Mouse (Mus musculus) spleen, postnatal 14 days (tissue): ENCODE data around the gene Pik3r1.

Experiments used
- DNase-seq, 2 experiments: peaks; one replicate each; pipeline ENCODE4 v3.0.0; 2021 to 2022; ENCODE audit warnings: low spot score in 2 of 2

Pik3r1 gene

GRCm38 (mm10) chr13:101738769-101739168, 29.2 kb downstream of the Pik3r1 start:
- no peak for DNase-seq

GRCm38 (mm10) chr13:101736521-101737387, 31.3 kb downstream of the Pik3r1 start:
- no peak for DNase-seq

- DNase-seq = no peak
These were observed 32.5 kb downstream of the Pik3r1 start for GRCm38 (mm10) chr13:101735364-101736120.

GRCm38 (mm10) chr13:101734227-101734626, 33.8 kb downstream of the Pik3r1 start:
- no peak for DNase-seq

GRCm38 (mm10) chr13:101732675-101733074, 35.3 kb downstream of the Pik3r1 start:
- no peak for DNase-seq

GRCm38 (mm10) chr13:101731777-101732176, 36.2 kb downstream of the Pik3r1 start:
- no peak for DNase-seq

DNA sequence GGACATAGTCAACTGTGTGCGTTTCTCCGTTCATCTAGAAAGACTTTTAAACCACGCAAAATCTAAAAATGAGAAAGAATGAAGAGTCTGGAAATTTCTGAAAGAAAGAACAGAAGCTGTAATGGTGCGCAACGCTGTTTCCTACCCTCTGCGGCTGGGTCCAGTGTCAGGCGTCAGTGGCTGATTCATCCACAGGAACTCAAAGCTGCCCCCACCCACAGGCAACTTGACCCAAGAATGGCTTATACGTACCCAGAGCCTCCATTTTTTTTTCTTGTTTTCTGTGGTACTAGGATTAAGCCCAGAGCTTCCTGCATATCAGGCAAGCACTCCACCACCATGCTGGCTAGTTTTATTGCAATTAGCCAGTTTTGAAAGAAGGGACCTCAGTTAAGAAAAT, 37.7 kb downstream of the Pik3r1 start:
- no peak for DNase-seq

DNA sequence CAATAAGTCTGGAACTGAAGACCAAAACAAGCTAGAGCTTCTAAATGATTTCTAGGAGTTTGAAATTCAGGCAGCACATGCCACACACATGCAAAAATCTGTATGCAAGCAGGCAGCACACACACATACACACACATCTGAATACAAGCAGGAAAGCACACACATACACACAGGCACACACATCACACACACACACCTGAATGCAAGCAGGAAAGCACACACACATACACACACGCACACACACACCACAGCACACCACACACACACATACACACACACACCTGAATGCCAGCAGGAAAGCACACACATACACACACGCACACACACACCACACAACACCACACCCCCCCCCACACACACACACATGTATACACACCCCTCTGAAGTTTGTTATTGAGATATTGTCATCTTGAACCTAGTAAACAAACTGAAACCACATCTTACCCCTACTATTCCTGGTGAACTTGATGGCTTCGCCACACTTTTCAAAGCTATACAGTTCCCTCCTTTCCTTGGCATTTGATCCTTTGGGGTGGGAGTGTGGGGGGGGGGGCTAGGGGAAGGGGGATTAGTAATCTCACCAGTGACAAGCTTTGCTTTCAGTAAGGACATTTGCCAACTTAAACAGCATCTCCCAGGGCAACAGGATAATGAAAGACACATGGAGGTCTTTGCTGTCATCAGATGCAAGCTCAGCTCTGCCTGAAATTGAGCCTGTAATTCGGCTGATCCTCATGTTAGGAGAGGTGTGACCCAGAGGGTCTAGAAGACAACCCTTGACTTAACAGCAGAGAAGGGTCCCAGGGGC, 38.6 kb downstream of the Pik3r1 start:
- DNase-seq = no peak

- no peak for DNase-seq
These were observed 39.2 kb downstream of the Pik3r1 start for GRCm38 (mm10) chr13:101728816-101729215.

DNA sequence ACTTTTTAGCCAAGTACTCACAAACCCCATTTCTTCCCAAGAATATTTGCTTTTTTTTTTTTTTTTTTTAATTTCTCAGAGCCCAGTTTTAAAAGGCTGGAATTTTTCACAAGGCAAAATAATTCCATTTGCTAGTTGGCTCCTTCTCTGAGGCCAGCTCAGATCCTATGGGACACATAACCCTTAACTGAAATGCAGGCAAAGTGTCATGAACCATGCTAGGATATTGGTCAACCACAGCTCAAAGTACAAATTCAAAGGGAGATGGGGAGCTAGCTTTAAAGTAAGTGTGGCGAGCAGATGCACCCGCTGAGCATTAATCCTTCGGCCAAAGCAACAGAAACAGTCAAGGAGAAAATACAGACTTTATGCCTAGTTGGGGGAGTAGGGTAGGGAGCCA, 39.7 kb downstream of the Pik3r1 start:
- DNase-seq = no peak

DNA sequence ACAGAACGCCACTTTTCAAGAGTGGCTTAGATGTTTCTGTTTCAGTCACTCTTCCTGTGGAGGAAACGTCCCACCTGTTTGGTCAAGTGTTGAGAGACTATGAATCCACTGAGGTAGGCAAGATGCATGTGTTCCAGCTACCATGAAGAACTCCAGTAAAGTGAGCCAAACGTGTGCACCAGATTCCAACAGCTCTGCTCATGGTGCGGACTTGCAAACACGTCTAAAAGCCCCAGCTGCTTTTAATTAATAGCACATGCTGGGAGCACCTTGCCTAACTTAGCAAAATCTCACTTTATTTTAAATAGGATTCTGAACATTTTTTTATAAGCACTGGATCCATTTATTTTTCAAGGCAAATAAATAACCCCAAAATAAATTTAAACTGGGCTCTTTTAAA, 40.2 kb downstream of the Pik3r1 start:
- no peak for DNase-seq

DNA sequence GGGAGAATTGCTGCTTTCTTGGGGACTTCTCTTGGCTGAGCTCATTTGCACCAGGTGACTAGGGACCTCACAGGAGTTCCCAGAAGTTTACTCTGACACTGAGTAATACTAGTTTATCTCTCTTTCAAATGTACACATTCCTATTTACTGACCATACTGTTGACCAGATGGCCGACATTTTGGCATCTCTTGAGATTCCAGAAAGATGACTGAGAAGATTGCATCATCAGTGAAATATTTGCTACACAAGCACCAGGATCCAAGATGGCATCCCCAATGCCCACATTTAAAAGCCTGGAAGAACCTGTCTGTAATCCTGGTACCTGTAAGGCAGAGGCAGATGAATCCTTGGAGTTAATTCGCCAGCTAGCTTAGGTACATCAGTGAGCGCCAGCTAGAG, 41.1 kb downstream of the Pik3r1 start:
- DNase-seq = no peak

GRCm38 (mm10) chr13:101721901-101722595, 46.0 kb downstream of the Pik3r1 start:
- no peak for DNase-seq

DNA sequence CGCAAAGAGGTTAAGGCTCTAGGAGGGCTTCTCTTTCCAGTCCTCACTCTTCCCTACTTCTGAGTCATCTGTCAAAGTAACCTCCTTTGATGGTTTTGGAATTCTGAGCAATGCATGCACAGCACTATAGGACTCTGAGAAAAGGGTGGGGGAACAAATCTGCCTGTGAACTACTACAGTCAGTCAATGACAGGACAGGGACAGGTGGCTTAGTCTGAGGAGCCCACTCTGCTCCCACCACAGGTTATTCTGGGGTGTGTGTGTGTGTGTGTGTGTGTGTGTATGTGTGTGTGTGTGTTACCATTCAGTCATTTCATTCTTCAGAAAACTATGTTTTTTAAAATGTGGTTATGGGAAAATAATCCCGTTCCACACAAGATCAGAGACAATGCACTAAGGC, 46.9 kb downstream of the Pik3r1 start:
- no peak for DNase-seq

DNA sequence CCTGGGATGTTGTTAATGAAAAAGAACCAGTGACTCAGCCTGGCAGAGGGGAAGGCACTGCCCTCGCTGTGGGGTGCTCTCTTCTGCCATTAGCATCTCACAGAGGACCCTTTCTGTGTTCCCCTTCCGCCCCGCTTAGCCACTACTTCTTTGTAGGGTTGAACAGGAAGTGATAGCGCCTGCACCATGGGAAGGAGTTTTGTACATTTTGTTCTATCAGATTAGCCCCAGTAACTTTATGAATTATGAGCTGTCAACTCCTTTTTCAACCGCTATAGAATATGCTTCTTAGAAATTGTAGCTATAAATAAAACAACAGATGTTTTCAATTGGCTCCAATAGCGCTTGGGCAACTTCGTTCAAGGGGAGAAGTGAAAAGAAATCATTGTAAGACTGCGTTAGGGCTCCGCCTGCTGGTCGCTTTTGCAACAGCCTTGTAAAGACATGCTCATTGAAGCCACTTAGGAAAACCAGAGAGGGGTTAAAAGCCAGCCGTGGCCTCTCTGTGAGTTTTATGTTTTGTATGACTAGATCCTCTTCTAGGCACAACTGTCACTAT, 48.6 kb downstream of the Pik3r1 start:
- peak; percentile 64 to 75 for DNase-seq

DNA sequence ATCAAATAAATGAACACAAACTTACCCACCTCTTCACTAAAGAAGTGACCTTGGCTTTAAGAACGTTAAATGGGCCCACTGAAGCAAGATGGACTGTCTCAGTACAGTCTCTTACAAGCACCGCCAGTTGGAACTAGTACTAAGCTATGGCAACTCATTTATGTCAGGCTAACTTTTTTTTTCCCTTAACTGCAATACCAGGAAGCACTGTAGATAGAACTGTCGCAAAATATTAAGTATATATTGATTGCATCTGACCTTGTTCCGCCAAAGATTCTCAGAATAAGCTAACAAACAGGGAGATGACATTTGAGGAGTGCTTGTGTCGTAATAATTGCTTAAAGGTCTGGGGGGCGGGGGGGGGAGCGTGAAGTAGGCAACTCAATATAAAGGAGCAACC, 49.3 kb downstream of the Pik3r1 start:
- no peak for DNase-seq

DNA sequence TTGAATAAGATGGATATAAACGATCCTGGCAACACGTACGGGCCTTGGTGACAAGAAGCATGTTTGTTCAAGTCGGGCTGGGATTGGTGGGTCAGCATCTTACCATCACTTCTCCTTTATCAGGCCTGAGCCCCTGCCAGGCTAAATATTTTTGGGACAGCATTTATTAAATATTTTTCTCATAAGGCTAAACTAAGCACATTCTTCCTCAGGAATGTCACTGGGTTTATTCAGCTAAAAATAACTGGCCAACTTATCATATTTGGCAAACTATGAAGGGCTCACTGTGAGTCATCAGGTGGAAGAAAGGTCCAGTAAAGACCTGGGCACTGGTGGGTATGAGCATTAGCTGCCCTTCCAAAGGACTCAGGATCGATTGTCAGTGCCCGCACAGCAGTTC, 50.2 kb downstream of the Pik3r1 start:
- DNase-seq = no peak

DNA sequence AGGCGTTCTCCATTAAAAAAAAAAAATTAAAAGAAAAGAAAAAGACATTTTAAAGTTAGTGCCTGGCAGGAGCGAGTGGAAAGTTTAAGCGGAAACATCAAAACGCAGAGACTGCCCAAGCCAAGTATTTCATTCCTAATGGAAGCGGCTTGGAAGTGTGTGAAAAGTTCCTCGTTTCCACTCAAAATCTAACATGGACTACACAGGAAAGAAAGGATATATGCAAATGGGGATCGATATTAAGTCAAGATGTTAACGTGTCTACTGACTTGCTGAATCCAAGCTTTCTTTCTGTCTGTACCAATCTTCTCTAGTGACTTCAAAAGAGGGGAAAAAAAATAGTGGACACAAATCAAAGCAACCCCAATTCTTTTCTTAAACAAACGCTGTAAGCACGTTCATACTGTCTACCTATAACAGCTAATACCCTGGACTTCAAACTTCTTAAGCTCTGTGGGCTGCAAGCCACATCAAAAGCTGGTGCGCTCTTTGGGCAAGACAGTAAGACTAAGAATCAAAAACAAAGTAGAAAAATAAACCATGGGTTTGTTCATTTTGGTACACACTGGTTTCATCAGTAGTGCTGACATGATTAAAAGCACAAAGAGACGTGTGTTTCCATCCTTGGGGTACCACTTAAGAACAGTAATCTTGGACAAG, 54.5 kb downstream of the Pik3r1 start:
- DNase-seq = no peak

- no peak for DNase-seq
These were observed 55.1 kb downstream of the Pik3r1 start for GRCm38 (mm10) chr13:101712720-101713428.

DNA sequence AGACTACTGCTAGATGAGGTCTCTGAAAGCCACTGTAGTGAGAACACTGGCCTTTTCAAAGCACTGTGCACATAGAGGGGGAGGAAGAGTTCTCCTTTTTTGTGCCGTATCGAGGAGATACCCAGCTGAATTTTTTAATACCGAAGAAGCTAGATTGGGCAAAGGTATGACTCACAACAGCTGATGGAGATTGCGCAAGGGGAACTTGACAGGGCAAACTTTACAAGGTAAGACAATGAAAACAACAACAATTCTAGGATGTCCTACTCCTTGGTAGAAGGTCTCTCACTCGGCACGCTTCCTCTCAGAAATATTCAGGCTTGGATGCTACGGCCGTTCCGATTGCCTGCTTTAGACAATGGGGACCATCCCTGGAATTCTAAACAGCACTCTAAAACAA, 55.9 kb downstream of the Pik3r1 start:
- no peak for DNase-seq
